Mouse (Mus musculus): ENCODE data around the gene Homez. TPM values are rescaled to one million over a fixed set of nuclear protein-coding genes. Genes with fewer than 3 reads are reported as not detected.

Gene Homez
- polyA plus RNA-seq (2014; fragmentation: Nextera tagmentation; extraction: Ambion mirVana) = 6.0 and 9.4 TPM in 2 replicates

DNA sequence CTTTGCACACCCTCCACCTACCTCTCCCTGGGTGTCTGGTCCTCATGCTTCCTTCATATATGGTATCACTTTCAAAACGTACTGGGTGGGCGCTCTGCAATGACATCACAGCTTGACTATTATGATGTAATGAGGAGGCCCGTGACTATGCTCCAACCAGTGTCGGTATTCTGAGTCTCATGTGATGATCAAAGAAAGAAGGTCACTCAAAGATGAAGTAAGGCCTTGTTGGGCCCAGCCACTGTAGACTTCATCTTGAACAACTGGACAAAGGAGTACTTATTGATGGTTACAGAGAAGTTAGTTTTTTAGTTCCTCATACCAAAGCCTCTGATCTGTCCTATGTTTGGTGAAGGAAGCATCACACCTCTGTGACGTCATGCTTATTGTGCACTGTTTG is at the start of gene Homez:
Gene Homez (minus strand): TSS at position 101 of the 400 bp plus-strand sequence.
- H3K36me3 ChIP-seq (ENCODE audit: control insufficient read depth, insufficient read depth, low read length) = no peaks in the 10 kb centered on the region
- ATAC-seq (ENCODE audit: low FRiP score, low TSS enrichment) = no peak
- no peaks in the 10 kb centered on the region for H3K9me3 ChIP-seq (ENCODE audit: control insufficient read depth, low read length)
- WGBS = 90% methylated on average over 5 of the region's 5 CpGs
- no peak within 1 kb of the TSS for H3K4me2 ChIP-seq (ENCODE audit: low read length)
- no peak for DNase-seq
- no peak within 1 kb of the TSS for H3K9ac ChIP-seq (replicated peaks; ENCODE audit: low read length)
- H3K4me1 ChIP-seq (ENCODE audit: control insufficient read depth, insufficient read depth, low read length) = peaks cover 7% of the 10 kb centered on the region
- no peak within 1 kb of the TSS for H3K4me3 ChIP-seq (replicated peaks; ENCODE audit: low read depth, low read length)
- no peaks in the 10 kb centered on the region for H3K27me3 ChIP-seq (ENCODE audit: control insufficient read depth, insufficient read depth, low read length)
- H3K27ac ChIP-seq (replicated peaks; ENCODE audit: low read depth, low read length) = no peak within 1 kb of the TSS

DNA sequence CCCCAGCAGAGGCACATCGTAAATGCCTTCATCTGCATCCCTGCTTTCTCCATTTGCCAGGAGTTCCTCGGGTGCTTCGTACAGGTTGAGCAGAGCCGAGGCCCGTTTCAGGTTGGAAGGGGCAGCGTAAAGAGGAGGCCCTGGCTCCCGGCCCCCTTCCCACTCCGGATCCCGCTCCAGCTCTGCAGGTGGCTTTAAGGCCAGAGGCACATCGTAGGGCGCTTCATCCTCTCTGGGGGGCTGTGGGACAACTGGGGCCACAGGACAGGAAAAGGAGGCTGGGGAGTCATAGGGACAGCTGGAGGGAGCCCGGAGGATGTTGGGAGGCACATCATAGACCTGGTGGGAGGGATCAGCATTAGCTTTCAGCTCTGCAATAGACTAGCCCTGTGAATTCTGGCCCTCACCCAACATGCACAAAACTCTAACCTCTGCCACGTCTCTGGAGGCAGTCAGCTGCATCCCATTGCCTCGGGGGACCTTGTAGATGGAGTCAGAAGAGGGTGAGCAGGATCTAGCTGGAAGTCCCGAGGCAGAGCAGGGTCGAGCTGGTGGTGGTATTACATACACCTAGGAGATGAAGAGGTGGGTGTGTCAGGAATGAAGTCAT is 49.4 kb upstream of the Homez start:
- H3K9me3 ChIP-seq (ENCODE audit: control insufficient read depth, low read length) = peaks cover 10% of the 10 kb centered on the region
- H3K4me2 ChIP-seq (ENCODE audit: low read length) = no peak overlapping the region
- ATAC-seq (ENCODE audit: low FRiP score, low TSS enrichment) (no peak), DNase-seq (no peak)
- H3K36me3 ChIP-seq (ENCODE audit: control insufficient read depth, insufficient read depth, low read length) = peaks cover 41% of the 10 kb centered on the region
- H3K4me1 ChIP-seq (ENCODE audit: control insufficient read depth, insufficient read depth, low read length) = peaks cover 12% of the 10 kb centered on the region
- no peaks in the 10 kb centered on the region for H3K27me3 ChIP-seq (ENCODE audit: control insufficient read depth, insufficient read depth, low read length)
- H3K4me3 ChIP-seq (replicated peaks; ENCODE audit: low read depth, low read length) = no peak overlapping the region
- no peak overlapping the region for H3K27ac ChIP-seq (replicated peaks; ENCODE audit: low read depth, low read length)
- WGBS = 96% methylated on average over 16 of the region's 16 CpGs
- no peak overlapping the region for H3K9ac ChIP-seq (replicated peaks; ENCODE audit: low read length)

DNA sequence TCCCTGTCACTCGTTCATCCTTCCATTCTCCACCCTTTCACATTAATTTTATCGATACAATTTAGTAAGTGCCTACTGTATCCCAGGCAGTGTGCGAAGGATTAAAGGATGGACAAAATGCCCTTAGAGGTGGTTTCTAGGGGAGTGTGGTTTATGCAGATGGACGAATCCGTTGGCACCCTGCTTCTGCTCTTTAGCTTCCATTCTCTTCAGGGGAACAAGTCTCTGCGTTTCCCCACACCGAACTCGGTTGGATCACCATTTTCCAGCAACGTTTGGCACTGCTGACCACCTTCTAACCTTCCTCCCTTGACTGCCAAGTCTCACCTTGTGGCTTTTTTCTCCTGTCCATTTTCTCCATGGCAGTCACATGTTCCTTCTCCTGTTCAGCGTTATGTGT is 42.6 kb upstream of the Homez start:
- peak overlapping the region; percentile 87 for H3K4me2 ChIP-seq (ENCODE audit: low read length)
- H3K4me1 ChIP-seq (ENCODE audit: control insufficient read depth, insufficient read depth, low read length) = peaks cover 14% of the 10 kb centered on the region; the same call in 1 of the 2 replicates
- peak overlapping the region; percentile 97 for H3K9ac ChIP-seq (replicated peaks; ENCODE audit: low read length)
- ATAC-seq (ENCODE audit: low FRiP score, low TSS enrichment) (peak; percentile 15; the same call in 1 of the 2 replicates), DNase-seq (no peak)
- H3K27me3 ChIP-seq (ENCODE audit: control insufficient read depth, insufficient read depth, low read length) = no peaks in the 10 kb centered on the region
- peak overlapping the region; percentile 94 for H3K4me3 ChIP-seq (replicated peaks; ENCODE audit: low read depth, low read length)
- H3K36me3 ChIP-seq (ENCODE audit: control insufficient read depth, insufficient read depth, low read length) = peaks cover 39% of the 10 kb centered on the region
- peak overlapping the region; percentile 88 for H3K27ac ChIP-seq (replicated peaks; ENCODE audit: low read depth, low read length)
- WGBS = 14% methylated on average over 10 of the region's 10 CpGs
- H3K9me3 ChIP-seq (ENCODE audit: control insufficient read depth, low read length) = no peaks in the 10 kb centered on the region

GRCm38 (mm10) chr14:54912886-54913285 is 42.1 kb upstream of the Homez start, which contains the start of gene Slc22a17:
Gene Slc22a17, minus strand, starts transcription at chr14:54913132.
- peak within 1 kb of the TSS; percentile 97 for H3K9ac ChIP-seq (replicated peaks; ENCODE audit: low read length)
- peaks cover 14% of the 10 kb centered on the region; the same call in 1 of the 2 replicates for H3K4me1 ChIP-seq (ENCODE audit: control insufficient read depth, insufficient read depth, low read length)
- DNase-seq (peak; percentile 95), ATAC-seq (ENCODE audit: low FRiP score, low TSS enrichment) (peak; percentile 95)
- peak within 1 kb of the TSS; percentile 87 for H3K4me2 ChIP-seq (ENCODE audit: low read length)
- H3K9me3 ChIP-seq (ENCODE audit: control insufficient read depth, low read length) = no peaks in the 10 kb centered on the region
- no peaks in the 10 kb centered on the region for H3K27me3 ChIP-seq (ENCODE audit: control insufficient read depth, insufficient read depth, low read length)
- under 1% methylated on average over 28 of the region's 28 CpGs for WGBS
- peak within 1 kb of the TSS; percentile 94 for H3K4me3 ChIP-seq (replicated peaks; ENCODE audit: low read depth, low read length)
- H3K36me3 ChIP-seq (ENCODE audit: control insufficient read depth, insufficient read depth, low read length) = peaks cover 43% of the 10 kb centered on the region
- H3K27ac ChIP-seq (replicated peaks; ENCODE audit: low read depth, low read length) = peak within 1 kb of the TSS; percentile 88

DNA sequence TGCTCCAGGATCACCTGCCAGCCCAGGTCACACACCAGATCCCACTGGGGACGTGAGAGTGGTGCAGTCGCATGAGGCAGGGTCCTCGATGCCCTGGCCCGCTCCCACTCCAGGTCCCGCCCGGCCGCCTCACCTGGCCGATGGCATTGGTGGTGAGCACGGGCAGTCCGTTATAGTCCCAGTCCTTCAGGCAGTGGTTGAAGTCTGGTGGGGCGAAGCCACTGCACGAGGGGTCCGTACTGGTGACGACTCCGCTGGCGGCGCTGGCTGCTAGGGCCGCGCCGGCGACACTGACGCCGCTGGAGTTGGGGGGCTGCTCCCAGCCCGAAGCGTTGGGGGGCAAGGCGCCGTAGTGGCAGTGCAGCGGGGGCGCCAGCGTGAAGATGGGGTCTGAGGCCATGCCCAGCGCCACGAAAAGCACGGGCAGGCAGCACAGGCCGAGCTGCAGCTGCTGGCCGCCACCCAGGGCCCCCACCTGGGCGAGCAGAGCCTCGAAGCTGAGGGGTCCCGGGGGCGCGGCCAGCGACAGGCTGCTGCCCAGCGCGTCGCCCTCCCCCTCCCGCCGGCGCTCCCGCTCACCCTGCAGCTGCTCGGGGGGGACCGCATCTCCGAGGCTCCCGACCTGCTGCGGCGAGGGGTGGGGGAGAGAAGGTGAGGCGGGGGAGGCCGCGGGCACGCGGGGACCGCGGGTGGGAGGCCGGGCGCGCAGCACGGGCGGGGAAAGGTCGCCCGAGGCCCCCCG is 41.5 kb upstream of the Homez start:
- WGBS = 2% methylated on average over 69 of the region's 69 CpGs
- peak overlapping the region; percentile 87 for H3K4me2 ChIP-seq (ENCODE audit: low read length)

DNA sequence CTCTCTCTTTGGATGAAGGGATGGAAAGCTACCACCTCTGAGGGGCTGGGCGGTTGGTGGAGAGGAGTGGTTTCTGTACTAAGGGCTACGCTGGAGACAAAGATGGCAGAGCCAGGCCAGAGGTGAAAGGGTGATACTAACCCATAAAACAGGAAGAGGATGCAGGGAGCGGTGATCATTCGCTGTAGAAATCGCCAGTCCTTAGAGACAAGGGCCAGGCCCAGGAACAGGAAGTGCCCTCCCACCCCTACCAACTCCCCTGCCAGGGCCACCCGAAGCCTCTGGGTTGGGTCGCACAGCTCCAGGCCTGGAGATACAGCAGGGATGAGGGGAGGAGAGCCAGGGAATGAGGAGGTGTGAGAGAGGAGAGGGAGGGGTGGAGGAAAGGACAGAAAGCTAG is 37.9 kb upstream of the Homez start:
- 92% methylated on average over 7 of the region's 7 CpGs for WGBS
- peaks cover 59% of the 10 kb centered on the region for H3K36me3 ChIP-seq (ENCODE audit: control insufficient read depth, insufficient read depth, low read length)
- no peaks in the 10 kb centered on the region for H3K9me3 ChIP-seq (ENCODE audit: control insufficient read depth, low read length)
- no peak overlapping the region for H3K27ac ChIP-seq (replicated peaks; ENCODE audit: low read depth, low read length)
- H3K4me2 ChIP-seq (ENCODE audit: low read length) = no peak overlapping the region
- H3K4me3 ChIP-seq (replicated peaks; ENCODE audit: low read depth, low read length) = no peak overlapping the region
- H3K27me3 ChIP-seq (ENCODE audit: control insufficient read depth, insufficient read depth, low read length) = no peaks in the 10 kb centered on the region
- ATAC-seq (ENCODE audit: low FRiP score, low TSS enrichment) = no peak
- DNase-seq = no peak
- peaks cover 13% of the 10 kb centered on the region; the same call in 1 of the 2 replicates for H3K4me1 ChIP-seq (ENCODE audit: control insufficient read depth, insufficient read depth, low read length)
- H3K9ac ChIP-seq (replicated peaks; ENCODE audit: low read length) = no peak overlapping the region

More for the DNA sequence above, 41.5 kb upstream of the Homez start:
- DNase-seq = peak; percentile 65
- peak overlapping the region; percentile 97 for H3K9ac ChIP-seq (replicated peaks; ENCODE audit: low read length)
- H3K9me3 ChIP-seq (ENCODE audit: control insufficient read depth, low read length) = no peaks in the 10 kb centered on the region
- ATAC-seq (ENCODE audit: low FRiP score, low TSS enrichment) = peak; percentile 67
- peaks cover 14% of the 10 kb centered on the region; the same call in 1 of the 2 replicates for H3K4me1 ChIP-seq (ENCODE audit: control insufficient read depth, insufficient read depth, low read length)
- H3K27ac ChIP-seq (replicated peaks; ENCODE audit: low read depth, low read length) = peak overlapping the region; percentile 88
- H3K27me3 ChIP-seq (ENCODE audit: control insufficient read depth, insufficient read depth, low read length) = no peaks in the 10 kb centered on the region
- H3K36me3 ChIP-seq (ENCODE audit: control insufficient read depth, insufficient read depth, low read length) = peaks cover 44% of the 10 kb centered on the region
- peak overlapping the region; percentile 94 for H3K4me3 ChIP-seq (replicated peaks; ENCODE audit: low read depth, low read length)

- DNase-seq = no peak
- Histone ChIP-seq H3K9ac (replicated peaks; ENCODE audit: low read length) (no peak overlapping the region), H3K4me2 (ENCODE audit: low read length) (no peak overlapping the region), H3K27me3 (ENCODE audit: control insufficient read depth, insufficient read depth, low read length) (no peaks in the 10 kb centered on the region), H3K9me3 (ENCODE audit: control insufficient read depth, low read length) (no peaks in the 10 kb centered on the region), H3K27ac (replicated peaks; ENCODE audit: low read depth, low read length) (no peak overlapping the region), H3K36me3 (ENCODE audit: control insufficient read depth, insufficient read depth, low read length) (peaks cover 48% of the 10 kb centered on the region), H3K4me3 (replicated peaks; ENCODE audit: low read depth, low read length) (no peak overlapping the region), H3K4me1 (ENCODE audit: control insufficient read depth, insufficient read depth, low read length) (no peaks in the 10 kb centered on the region)
- WGBS = 94% methylated on average over 4 of the region's 4 CpGs
- ATAC-seq (ENCODE audit: low FRiP score, low TSS enrichment) = no peak
Observed at GRCm38 (mm10) chr14:54903641-54904040, 32.9 kb upstream of the Homez start.

- peak; percentile 94 for DNase-seq
- H3K27me3 ChIP-seq (ENCODE audit: control insufficient read depth, insufficient read depth, low read length) = no peaks in the 10 kb centered on the region
- H3K4me3 ChIP-seq (replicated peaks; ENCODE audit: low read depth, low read length) = no peak overlapping the region
- H3K36me3 ChIP-seq (ENCODE audit: control insufficient read depth, insufficient read depth, low read length) = peaks cover 47% of the 10 kb centered on the region
- no peak overlapping the region for H3K9ac ChIP-seq (replicated peaks; ENCODE audit: low read length)
- 0 out of 2 replicates have a peak overlapping the region, but pooled peaks have one; percentile 1 for H3K27ac ChIP-seq (replicated peaks; ENCODE audit: low read depth, low read length)
- WGBS = 0% methylated on average over 3 of the region's 3 CpGs
- H3K9me3 ChIP-seq (ENCODE audit: control insufficient read depth, low read length) = no peaks in the 10 kb centered on the region
- H3K4me2 ChIP-seq (ENCODE audit: low read length) = no peak overlapping the region
- ATAC-seq (ENCODE audit: low FRiP score, low TSS enrichment) = peak; percentile 66; the same call in 1 of the 2 replicates
- H3K4me1 ChIP-seq (ENCODE audit: control insufficient read depth, insufficient read depth, low read length) = peaks cover 7% of the 10 kb centered on the region
Observed at GRCm38 (mm10) chr14:54900383-54900782, 29.6 kb upstream of the Homez start.

Measured in midbrain, embryonic 14.5 days (tissue).